Mouse (Mus musculus): Measurements from ENCODE around the gene Prkacb. TPM values are rescaled to one million over a fixed set of nuclear protein-coding genes. Genes with fewer than 3 reads are reported as not detected.

Prkacb gene
- total and polyA plus RNA-seq, 3 experiments: 13.5 to 165 (median 91.3) TPM

- TF ChIP-seq POLR2AphosphoS5 (IDR thresholded peaks at IDR 0.05; ENCODE audit: insufficient replicate concordance, low read depth, low read length) (no peak), CTCF (IDR thresholded peaks at IDR 0.05; ENCODE audit: low read depth, low read length) (no peak), TAL1 (conservative IDR thresholded peaks at IDR 0.05; ENCODE audit: low read depth, low read length) (no peak), GATA2 (IDR thresholded peaks at IDR 0.05; ENCODE audit: borderline replicate concordance, low read depth, low read length) (no peak), GATA1 (IDR thresholded peaks at IDR 0.05; ENCODE audit: borderline replicate concordance, low read length) (no peak)
- 0 out of 2 replicates have a peak, but pooled peaks cover 3% of the 10 kb centered on the region for H3K9me3 ChIP-seq (replicated peaks)
- peaks cover 48% of the 10 kb centered on the region for H3K4me1 ChIP-seq (ENCODE audit: insufficient read depth, low read depth, low read length)
- peaks cover 3% of the 10 kb centered on the region for H3K36me3 ChIP-seq (replicated peaks)
- no peak overlapping the region for H3K4me3 ChIP-seq (ENCODE audit: low read depth, low read length)
- DNase-seq (ENCODE audit: low spot score) (no peak), ATAC-seq (ENCODE audit: extremely low read depth, insufficient number of reproducible peaks, low FRiP score, poor library complexity, severe bottlenecking) (no peak)
- H3K27me3 ChIP-seq (ENCODE audit: insufficient read depth, low read length): no peaks in the 10 kb centered on the region
Measured at GRCm38 (mm10) chr3:146687121-146687725, 125.6 kb downstream of the Prkacb start.

GRCm38 (mm10) chr3:146686428-146686827 is 126.4 kb downstream of the Prkacb start:
- H3K4me3 ChIP-seq (ENCODE audit: low read depth, low read length): peak overlapping the region; percentile 42; the same call in 1 of the 2 replicates
- peaks cover 51% of the 10 kb centered on the region for H3K4me1 ChIP-seq (ENCODE audit: insufficient read depth, low read depth, low read length)
- DNase-seq (ENCODE audit: low spot score) (peak; percentile 53), ATAC-seq (ENCODE audit: extremely low read depth, insufficient number of reproducible peaks, low FRiP score, poor library complexity, severe bottlenecking) (peak; percentile 94)
- no peaks in the 10 kb centered on the region for H3K27me3 ChIP-seq (ENCODE audit: insufficient read depth, low read length)
- 0 out of 2 replicates have a peak, but pooled peaks cover 3% of the 10 kb centered on the region for H3K9me3 ChIP-seq (replicated peaks)
- peaks cover 3% of the 10 kb centered on the region for H3K36me3 ChIP-seq (replicated peaks)
- no peak for TF ChIP-seq POLR2AphosphoS5 (IDR thresholded peaks at IDR 0.05; ENCODE audit: insufficient replicate concordance, low read depth, low read length)
- peak; percentile 61 for TF ChIP-seq TAL1 (conservative IDR thresholded peaks at IDR 0.05; ENCODE audit: low read depth, low read length)
- TF ChIP-seq GATA1 (IDR thresholded peaks at IDR 0.05; ENCODE audit: borderline replicate concordance, low read length): no peak
- 0 out of 2 replicates have a peak, but pooled peaks have one; percentile 80 for TF ChIP-seq GATA2 (IDR thresholded peaks at IDR 0.05; ENCODE audit: borderline replicate concordance, low read depth, low read length)
- no peak for TF ChIP-seq CTCF (IDR thresholded peaks at IDR 0.05; ENCODE audit: low read depth, low read length)

GRCm38 (mm10) chr3:146684811-146685675 is 127.7 kb downstream of the Prkacb start, which contains the start of gene Samd13:
Samd13 (minus strand) TSS chr3:146685592.
- peaks cover 7% of the 10 kb centered on the region for H3K36me3 ChIP-seq (replicated peaks)
- ATAC-seq (ENCODE audit: extremely low read depth, insufficient number of reproducible peaks, low FRiP score, poor library complexity, severe bottlenecking) (no peak), DNase-seq (ENCODE audit: low spot score) (no peak)
- no peaks in the 10 kb centered on the region for H3K27me3 ChIP-seq (ENCODE audit: insufficient read depth, low read length)
- peaks cover 58% of the 10 kb centered on the region for H3K4me1 ChIP-seq (ENCODE audit: insufficient read depth, low read depth, low read length)
- TF ChIP-seq POLR2AphosphoS5 (IDR thresholded peaks at IDR 0.05; ENCODE audit: insufficient replicate concordance, low read depth, low read length) (no peak), GATA1 (IDR thresholded peaks at IDR 0.05; ENCODE audit: borderline replicate concordance, low read length) (no peak), CTCF (IDR thresholded peaks at IDR 0.05; ENCODE audit: low read depth, low read length) (no peak), TAL1 (conservative IDR thresholded peaks at IDR 0.05; ENCODE audit: low read depth, low read length) (no peak), GATA2 (IDR thresholded peaks at IDR 0.05; ENCODE audit: borderline replicate concordance, low read depth, low read length) (no peak)
- H3K9me3 ChIP-seq (replicated peaks): 0 out of 2 replicates have a peak, but pooled peaks cover 3% of the 10 kb centered on the region
- peak within 1 kb of the TSS; percentile 42; the same call in 1 of the 2 replicates for H3K4me3 ChIP-seq (ENCODE audit: low read depth, low read length)

- H3K27me3 ChIP-seq (ENCODE audit: insufficient read depth, low read length): no peaks in the 10 kb centered on the region
- H3K4me3 ChIP-seq (ENCODE audit: low read depth, low read length): no peak overlapping the region
- 0 out of 2 replicates have a peak, but pooled peaks cover 3% of the 10 kb centered on the region for H3K9me3 ChIP-seq (replicated peaks)
- TF ChIP-seq TAL1 (conservative IDR thresholded peaks at IDR 0.05; ENCODE audit: low read depth, low read length) (no peak), GATA1 (IDR thresholded peaks at IDR 0.05; ENCODE audit: borderline replicate concordance, low read length) (no peak), CTCF (IDR thresholded peaks at IDR 0.05; ENCODE audit: low read depth, low read length) (no peak), POLR2AphosphoS5 (IDR thresholded peaks at IDR 0.05; ENCODE audit: insufficient replicate concordance, low read depth, low read length) (no peak), GATA2 (IDR thresholded peaks at IDR 0.05; ENCODE audit: borderline replicate concordance, low read depth, low read length) (no peak)
- peaks cover 10% of the 10 kb centered on the region for H3K36me3 ChIP-seq (replicated peaks)
- H3K4me1 ChIP-seq (ENCODE audit: insufficient read depth, low read depth, low read length): peaks cover 60% of the 10 kb centered on the region
- ATAC-seq (ENCODE audit: extremely low read depth, insufficient number of reproducible peaks, low FRiP score, poor library complexity, severe bottlenecking) (no peak), DNase-seq (ENCODE audit: low spot score) (no peak)
Measured at GRCm38 (mm10) chr3:146683095-146683494, 129.7 kb downstream of the Prkacb start.

GRCm38 (mm10) chr3:146682140-146682651 is 130.6 kb downstream of the Prkacb start:
- Histone ChIP-seq H3K27me3 (ENCODE audit: insufficient read depth, low read length) (no peaks in the 10 kb centered on the region), H3K9me3 (replicated peaks) (0 out of 2 replicates have a peak, but pooled peaks cover 3% of the 10 kb centered on the region), H3K4me1 (ENCODE audit: insufficient read depth, low read depth, low read length) (peaks cover 52% of the 10 kb centered on the region), H3K4me3 (ENCODE audit: low read depth, low read length) (no peak overlapping the region), H3K36me3 (replicated peaks) (peaks cover 10% of the 10 kb centered on the region)
- TF ChIP-seq POLR2AphosphoS5 (IDR thresholded peaks at IDR 0.05; ENCODE audit: insufficient replicate concordance, low read depth, low read length) (no peak), TAL1 (conservative IDR thresholded peaks at IDR 0.05; ENCODE audit: low read depth, low read length) (no peak)
- ATAC-seq (ENCODE audit: extremely low read depth, insufficient number of reproducible peaks, low FRiP score, poor library complexity, severe bottlenecking) (no peak), DNase-seq (ENCODE audit: low spot score) (no peak)

- no peak overlapping the region for H3K4me3 ChIP-seq (ENCODE audit: low read depth, low read length)
Measured at GRCm38 (mm10) chr3:146681696-146682095, 131.1 kb downstream of the Prkacb start.

More at GRCm38 (mm10) chr3:146681696-146682095, 131.1 kb downstream of the Prkacb start:
- Histone ChIP-seq H3K4me1 (ENCODE audit: insufficient read depth, low read depth, low read length) (peaks cover 48% of the 10 kb centered on the region), H3K9me3 (replicated peaks) (0 out of 2 replicates have a peak, but pooled peaks cover 3% of the 10 kb centered on the region), H3K27me3 (ENCODE audit: insufficient read depth, low read length) (no peaks in the 10 kb centered on the region), H3K36me3 (replicated peaks) (peaks cover 11% of the 10 kb centered on the region)
- DNase-seq (ENCODE audit: low spot score) (no peak), ATAC-seq (ENCODE audit: extremely low read depth, insufficient number of reproducible peaks, low FRiP score, poor library complexity, severe bottlenecking) (no peak)
- TF ChIP-seq POLR2AphosphoS5 (IDR thresholded peaks at IDR 0.05; ENCODE audit: insufficient replicate concordance, low read depth, low read length) (no peak), TAL1 (conservative IDR thresholded peaks at IDR 0.05; ENCODE audit: low read depth, low read length) (no peak), GATA1 (IDR thresholded peaks at IDR 0.05; ENCODE audit: borderline replicate concordance, low read length) (no peak), GATA2 (IDR thresholded peaks at IDR 0.05; ENCODE audit: borderline replicate concordance, low read depth, low read length) (no peak), CTCF (IDR thresholded peaks at IDR 0.05; ENCODE audit: low read depth, low read length) (no peak)

All from G1E (cell line).